Mouse (Mus musculus) liver, adult 2 months (tissue): ENCODE results near the gene Map2k3.

Experiments used
- CTCF ChIP-seq: fragments of 200-500 bp; IDR thresholded peaks from 2 replicates; pipeline ENCODE4 v1.5.1; 2011; ENCODE audit warnings: low read depth, low read length, control low read depth
- POLR2A ChIP-seq: fragments of 200-500 bp; IDR thresholded peaks from 2 replicates; pipeline ENCODE4 v1.6.1; 2011; ENCODE audit warnings: low read length, control low read depth; ENCODE audit not compliant: insufficient read depth; ENCODE audit errors: extremely low read depth

DNA sequence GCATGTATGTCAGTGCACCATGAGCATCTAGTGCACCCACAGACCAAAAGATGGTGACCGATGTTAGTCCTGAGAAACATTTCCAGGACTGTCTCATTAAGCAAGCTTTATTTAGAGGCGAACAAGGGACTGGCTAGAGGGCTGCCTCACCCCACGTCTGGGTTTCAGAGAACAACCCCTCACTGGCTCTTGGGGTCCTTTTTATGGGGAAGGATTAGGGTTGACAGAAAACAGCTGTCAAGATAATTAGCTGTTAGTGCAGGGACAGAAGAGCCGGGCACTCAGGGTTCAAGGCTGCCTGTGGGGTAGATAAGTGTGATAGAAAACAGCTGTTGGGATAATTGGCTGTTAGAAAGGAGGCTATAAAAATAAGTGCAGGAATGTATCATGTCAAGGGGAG, 35.9 kb upstream of the Map2k3 start:
- TF ChIP-seq CTCF (no peak), POLR2A (no peak)
